Mouse (Mus musculus): Measurements from ENCODE around the gene Irak2.
"Not testable (repeated sequence)": the region's sequence is repeated elsewhere in the genome, so short reads cannot be mapped to it uniquely, and the experiment has no call there.

DNA sequence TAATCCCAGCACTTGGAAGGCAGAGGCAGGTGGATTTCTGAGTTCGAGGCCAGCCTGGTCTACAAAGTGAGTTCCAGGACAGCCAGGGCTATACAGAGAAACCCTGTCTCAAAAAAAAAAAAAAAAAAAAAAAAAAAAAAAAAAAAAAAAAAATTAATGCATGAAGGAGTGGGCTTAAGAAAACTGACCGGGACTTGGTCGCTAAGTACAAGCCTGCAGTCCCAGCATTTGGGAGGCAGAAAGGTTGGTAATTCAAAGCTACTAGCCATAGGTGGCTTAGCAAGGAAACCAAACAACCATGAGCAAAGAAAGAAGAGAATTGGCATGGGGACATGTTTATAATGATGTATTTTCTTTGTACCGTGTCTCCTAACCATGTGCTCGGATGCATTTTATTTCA, 75.1 kb downstream of the Irak2 start:
- TF ChIP-seq GATA1, TAL1 (IDR thresholded peaks at IDR 0.05; ENCODE audit: low read length): not testable (repeated sequence)

All from erythroblast, embryonic 14.5 days (primary cell).